11 mouse cellular contexts compared by ENCODE assay signal in the genomic region with DNA sequence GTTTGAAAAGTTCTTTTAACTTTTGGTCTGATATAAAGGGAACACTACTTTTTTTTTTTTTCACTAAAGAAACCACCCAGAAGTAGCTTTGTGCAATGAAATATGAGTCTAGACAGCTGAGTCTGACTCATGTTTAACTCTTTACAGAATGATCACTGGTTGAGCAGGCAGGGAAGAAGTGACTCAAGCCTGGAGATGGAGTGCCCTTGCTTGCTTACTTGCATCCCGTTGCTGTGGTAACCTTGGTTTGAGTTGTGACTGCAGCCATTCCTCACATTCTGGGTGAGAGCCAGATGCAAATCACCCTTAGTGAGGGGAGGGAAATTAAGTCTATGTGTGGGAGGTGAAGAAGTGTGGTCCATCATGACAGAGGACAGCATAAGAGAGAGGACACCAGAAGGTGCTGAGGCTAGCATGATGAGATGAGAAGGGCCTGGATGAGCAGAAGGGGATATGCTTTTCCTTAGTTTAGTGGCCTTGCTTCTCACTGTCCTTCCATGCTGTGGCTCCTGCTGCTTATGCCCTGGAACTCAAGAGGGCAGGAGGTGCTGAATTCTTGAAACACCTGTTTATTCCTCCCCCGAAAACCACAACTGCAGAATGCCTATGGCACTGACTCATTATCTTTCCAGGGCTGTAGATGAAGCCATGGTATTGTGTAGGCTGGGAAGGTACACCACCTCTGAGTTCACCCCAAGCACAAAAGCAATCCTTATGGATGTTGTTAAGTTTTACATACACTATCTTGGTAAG.
DNase-seq lines count a peak whose midpoint lies in the region.
"Had no signal": no experiment of that assay in that cellular context is flagged by ENCODE, and none has a peak within 500 bp of the region (broad histone marks: within the 10 kb centered on the region; RNA-seq: fewer than 3 reads in every experiment).

No protein-coding gene starts in this region.

- H3K36me3 ChIP-seq in heart, embryonic 10.5 days = no peaks in the 10 kb centered on the region
- H3K36me3 ChIP-seq: hindbrain, embryonic 15.5 days; limb, embryonic 12.5 days; neural tube, embryonic 15.5 days had no signal

- 70% methylated on average over 2 of the region's 2 CpGs for WGBS in heart, embryonic 10.5 days

- H3K27ac ChIP-seq in heart, embryonic 10.5 days = peak overlapping the region; percentile 10; the same call in 1 of the 2 replicates
- H3K27ac ChIP-seq: hindbrain, embryonic 15.5 days; limb, embryonic 12.5 days; neural tube, embryonic 15.5 days had no signal

- H3K4me1 ChIP-seq in heart, embryonic 10.5 days = no peaks in the 10 kb centered on the region; the same call in 1 of the 2 replicates

- no peaks in the 10 kb centered on the region for H3K9me3 ChIP-seq in heart, embryonic 10.5 days
- H3K9me3 ChIP-seq: hindbrain, embryonic 15.5 days; limb, embryonic 12.5 days; neural tube, embryonic 15.5 days had no signal

- no peak for DNase-seq in heart, embryonic 10.5 days (ENCODE audit: low spot score)
- no peak for DNase-seq in heart, postnatal 14 days
- peak; percentile 93 for DNase-seq in 416B (ENCODE audit: low read depth)
- peak; percentile 39 for DNase-seq in R1 (ENCODE audit: low read depth, low spot score)
- DNase-seq in lung, postnatal 25 days (ENCODE audit: low spot score) = peak; percentile 63
- DNase-seq in layer of hippocampus, adult 8-10 months (ENCODE audit: low spot score in 2 of 2) = no peak
- DNase-seq in spleen, adult 12 weeks (ENCODE audit: low spot score) = no peak
- DNase-seq in thymus, postnatal 36 days = no peak

- H3K27me3 ChIP-seq in heart, embryonic 10.5 days (ENCODE audit: insufficient read depth, poor library complexity, severe bottlenecking) = no peaks in the 10 kb centered on the region
- H3K27me3 ChIP-seq: hindbrain, embryonic 15.5 days; limb, embryonic 12.5 days; neural tube, embryonic 15.5 days had no signal

- intact Hi-C loops in heart, postnatal 14 days (cut with DNase I) = loop anchor here (5.0 kb wide), 1 partner anchor 167 kb away; no protein-coding TSS in a partner anchor

- H3K4me3 ChIP-seq in heart, embryonic 10.5 days = no peak overlapping the region
- H3K4me3 ChIP-seq: hindbrain, embryonic 15.5 days; limb, embryonic 12.5 days; neural tube, embryonic 15.5 days had no signal

Comparison
In these comparisons a context has a peak if more than half of its experiments do, and no peak if none do; other contexts are left out.
1. DNase-seq: peak in 416B (single experiment), R1 (single experiment) and lung, postnatal 25 days (single experiment); none in heart, embryonic 10.5 days (single experiment), heart, postnatal 14 days (0 of 2), layer of hippocampus, adult 8-10 months (0 of 2), spleen, adult 12 weeks (single experiment) and thymus, postnatal 36 days (0 of 2).